Mouse (Mus musculus): ENCODE results near the gene Mucl3. TPM values are rescaled to one million over a fixed set of nuclear protein-coding genes. Genes with fewer than 3 reads are reported as not detected.
A peak's percentile ranks its signal among the peaks of the same experiment; 100 is the strongest.

The Mucl3 gene
- not detected for total RNA-seq (2021)
- long read RNA-seq, experiment 1: 0 reads
- long read RNA-seq, experiment 2: 0 reads

DNA sequence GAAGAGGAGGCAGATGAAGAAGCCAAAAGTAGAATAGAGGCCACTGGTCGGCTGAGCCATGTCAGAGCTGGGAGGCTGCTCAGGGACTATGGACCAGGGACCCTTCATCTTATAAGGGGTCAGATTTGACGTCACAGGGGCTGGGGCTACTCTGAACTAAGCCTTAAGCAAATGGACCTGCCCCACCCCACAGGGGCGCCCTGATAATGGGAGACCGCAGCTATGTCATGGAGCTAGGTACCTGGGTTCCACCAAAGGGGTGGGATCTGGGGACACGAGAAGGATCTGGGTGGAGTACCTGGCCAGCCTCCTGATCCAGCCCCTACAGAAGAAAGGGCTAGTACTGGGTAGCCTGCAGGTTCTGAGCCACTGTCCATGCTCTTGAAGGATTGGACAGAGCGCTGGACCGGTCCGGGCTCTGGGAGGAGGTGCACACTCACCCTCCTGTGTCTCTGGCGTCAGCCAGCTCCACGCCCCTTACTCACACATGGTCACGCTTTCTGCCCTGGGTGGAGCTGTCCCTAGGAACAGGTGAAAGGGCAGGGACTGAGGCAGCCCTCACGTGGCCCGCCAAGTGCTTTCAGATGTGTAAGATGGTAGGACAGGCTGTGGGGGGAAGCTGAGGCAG, at the start of gene Mucl3:
TSS of gene Mucl3 (minus strand) at position 87 of the 628 bp plus-strand sequence.
- Histone ChIP-seq H3K27ac (no peak within 1 kb of the TSS), H3K4me3 (no peak within 1 kb of the TSS)
- no peak for DNase-seq
- intact Hi-C loops (cut with DNase I): no loop called here
- TF ChIP-seq CTCF (IDR thresholded peaks at IDR 0.05): no peak

DNA sequence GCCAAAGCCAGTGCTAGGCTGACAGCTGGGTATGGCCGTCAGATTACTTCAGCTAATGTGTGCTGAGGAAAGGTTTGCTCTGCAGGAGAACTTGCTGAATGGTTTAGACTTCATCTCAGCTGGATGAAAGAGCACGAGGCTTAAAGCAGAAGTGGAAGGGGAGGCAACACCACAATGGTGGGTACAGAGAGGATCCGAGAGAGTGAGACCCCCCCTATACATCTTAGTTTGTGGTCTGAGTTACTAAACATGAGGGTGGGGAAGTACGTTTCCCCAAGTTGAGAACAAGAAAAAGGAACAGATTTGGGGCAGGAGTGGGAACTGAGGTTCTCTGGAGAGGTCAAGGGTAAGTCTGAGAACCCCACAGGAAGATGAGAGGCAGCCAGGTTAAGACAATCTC, 48.9 kb upstream of the Mucl3 start:
- DNase-seq: no peak
- H3K27ac ChIP-seq: no peak overlapping the region
- H3K4me3 ChIP-seq: no peak overlapping the region
- TF ChIP-seq CTCF (IDR thresholded peaks at IDR 0.05): no peak
- intact Hi-C loops (cut with DNase I): no loop called here

DNA sequence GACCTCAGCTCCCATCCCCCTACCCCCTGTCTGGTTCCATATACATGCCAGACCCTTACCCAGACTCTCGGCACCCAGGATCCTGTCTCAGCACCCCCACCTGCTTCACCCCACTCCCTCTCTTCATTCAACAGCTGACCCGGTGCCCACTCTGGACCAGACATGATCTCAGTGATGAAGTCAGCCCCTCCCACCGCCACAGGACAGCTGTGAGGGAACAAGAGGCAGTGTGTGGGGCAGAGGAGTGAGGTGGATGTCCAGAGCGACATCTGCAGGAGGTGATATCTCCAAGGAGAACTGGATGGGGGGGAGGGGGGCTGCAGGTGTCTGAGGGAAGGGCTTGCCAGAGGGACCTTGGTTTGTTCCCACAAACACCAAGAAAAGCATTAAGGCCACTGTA, 48.3 kb upstream of the Mucl3 start:
- Histone ChIP-seq H3K4me3 (no peak overlapping the region), H3K27ac (no peak overlapping the region)
- TF ChIP-seq CTCF (IDR thresholded peaks at IDR 0.05): no peak
- intact Hi-C loops (cut with DNase I): no loop called here
- no peak for DNase-seq

DNA sequence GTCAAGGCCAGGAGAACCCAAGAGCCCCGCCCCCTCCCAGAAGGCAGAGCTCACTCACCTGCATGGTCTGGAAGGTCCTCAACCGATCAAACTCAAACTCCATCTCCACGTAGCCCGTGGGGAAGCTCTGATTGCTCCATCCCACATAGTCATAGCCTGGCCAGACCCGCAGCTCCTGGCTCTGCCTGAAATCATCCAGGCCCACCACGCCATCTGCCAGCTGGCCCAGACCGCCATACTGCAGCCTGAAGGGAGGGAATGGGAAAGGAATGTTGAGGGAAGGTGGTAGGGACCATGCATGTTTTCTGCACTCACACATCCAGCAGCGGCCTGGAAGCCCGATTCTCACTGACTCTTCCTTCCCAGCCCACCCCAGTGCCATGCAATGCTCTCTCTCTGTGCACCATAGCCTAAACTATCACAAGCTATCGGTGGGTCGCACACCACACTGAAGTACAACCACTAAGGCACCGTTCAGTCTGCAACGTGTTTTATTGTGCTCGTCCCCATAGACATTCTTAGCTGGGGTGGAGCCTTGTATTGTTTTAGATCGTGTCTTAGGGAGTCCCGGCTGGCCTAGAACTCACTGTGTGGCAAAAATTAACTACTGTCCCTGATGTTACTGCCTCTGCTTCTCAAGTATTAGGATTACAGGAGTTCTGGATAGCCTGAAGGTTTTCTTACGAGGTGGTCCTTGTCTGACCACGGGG, 46.6 kb upstream of the Mucl3 start:
- TF ChIP-seq CTCF (IDR thresholded peaks at IDR 0.05): no peak
- DNase-seq: no peak
- intact Hi-C loops (cut with DNase I): no loop called here
- Histone ChIP-seq H3K27ac (no peak overlapping the region), H3K4me3 (no peak overlapping the region)

GRCm38 (mm10) chr17:35688347-35689175, 45.1 kb upstream of the Mucl3 start:
- Histone ChIP-seq H3K4me3 (no peak overlapping the region), H3K27ac (no peak overlapping the region)
- no peak for TF ChIP-seq CTCF (IDR thresholded peaks at IDR 0.05)
- intact Hi-C loops (cut with DNase I): no loop called here
- no peak for DNase-seq

DNA sequence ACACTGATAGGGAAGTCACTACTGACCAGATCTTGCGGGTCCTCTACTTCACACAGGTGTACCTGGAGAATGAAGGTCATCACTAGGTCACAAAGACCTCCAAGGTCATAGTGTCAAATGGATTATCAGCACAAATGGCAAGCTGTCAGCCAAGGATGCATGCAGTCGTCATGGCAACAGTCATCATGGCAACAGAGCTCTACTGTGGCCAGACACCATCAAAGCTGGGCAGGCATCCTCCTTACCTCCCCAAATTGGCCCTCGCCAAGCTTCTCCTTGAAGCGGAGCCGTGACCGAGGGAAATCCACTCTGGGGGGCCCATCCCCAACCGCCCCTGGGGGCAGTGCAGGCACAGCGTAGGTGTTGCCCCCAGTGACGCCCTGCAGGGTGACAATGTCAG, 41.6 kb upstream of the Mucl3 start:
- intact Hi-C loops (cut with DNase I): no loop called here
- Histone ChIP-seq H3K27ac (no peak overlapping the region), H3K4me3 (no peak overlapping the region)

DNA sequence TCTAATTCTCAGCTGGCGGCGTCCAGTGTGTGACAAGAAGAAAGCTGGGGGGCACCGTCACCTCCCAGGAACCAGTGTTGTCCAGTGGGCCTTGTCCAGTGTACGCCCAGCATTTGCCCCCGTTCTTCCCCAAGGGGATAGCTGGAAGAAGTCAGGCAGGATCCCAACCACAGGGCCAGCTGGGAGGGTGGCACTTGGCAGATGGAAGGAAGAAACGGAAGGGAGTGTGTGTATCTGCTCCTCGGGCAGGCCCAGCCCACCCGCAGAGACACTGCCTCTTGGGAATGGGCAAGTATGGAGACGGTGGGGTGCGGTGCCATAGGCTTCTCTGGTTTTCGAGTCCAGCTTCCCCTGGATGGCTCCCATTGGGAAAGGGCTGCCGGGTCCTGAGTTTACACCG, 38.5 kb upstream of the Mucl3 start:
- intact Hi-C loops (cut with DNase I): no loop called here
- no peak for TF ChIP-seq CTCF (IDR thresholded peaks at IDR 0.05)

More for the DNA sequence above, 41.6 kb upstream of the Mucl3 start:
- DNase-seq: no peak
- no peak for TF ChIP-seq CTCF (IDR thresholded peaks at IDR 0.05)

GRCm38 (mm10) chr17:35680591-35680990, 37.1 kb upstream of the Mucl3 start:
- intact Hi-C loops (cut with DNase I): no loop called here
- TF ChIP-seq CTCF (IDR thresholded peaks at IDR 0.05): no peak
- no peak for DNase-seq
- Histone ChIP-seq H3K27ac (no peak overlapping the region), H3K4me3 (no peak overlapping the region)

More for the DNA sequence above, 38.5 kb upstream of the Mucl3 start:
- H3K27ac ChIP-seq: no peak overlapping the region
- no peak overlapping the region for H3K4me3 ChIP-seq
- DNase-seq: no peak

- DNase-seq: peak; percentile 87
- intact Hi-C loops (cut with DNase I): loop anchor here (2.0 to 10.0 kb wide), 2 partner anchors 25 to 231 kb away; no protein-coding TSS in a partner anchor
- Histone ChIP-seq H3K4me3 (peak within 1 kb of the TSS; percentile 73), H3K27ac (peak within 1 kb of the TSS; percentile 93)
- TF ChIP-seq CTCF (IDR thresholded peaks at IDR 0.05): peak; percentile 9; the same call in 1 of the 2 replicates
Observed at GRCm38 (mm10) chr17:35673416-35674035, 30.0 kb upstream of the Mucl3 start, which contains the start of gene Gtf2h4. TSS of gene Gtf2h4 (minus strand) at chr17:35673739.

DNA sequence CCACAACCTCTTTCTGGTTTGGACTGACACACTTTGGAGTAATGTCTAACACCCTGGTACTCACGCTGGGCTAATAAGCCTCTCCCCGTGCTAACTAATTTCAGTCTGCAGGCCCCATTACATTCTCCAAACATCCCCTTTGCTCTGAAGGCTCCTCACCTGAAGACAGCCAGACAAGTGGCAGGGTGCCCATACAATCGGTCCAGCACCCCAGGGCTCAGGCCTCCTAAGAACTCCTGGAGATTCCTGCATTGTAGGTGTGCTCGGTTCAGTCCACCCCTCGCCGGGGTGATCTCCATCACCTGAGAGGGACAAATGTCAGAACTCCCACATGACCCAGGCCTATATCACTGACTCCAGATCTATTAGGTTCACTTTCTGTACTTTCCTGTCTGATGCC, 29.0 kb upstream of the Mucl3 start:
- peak overlapping the region; percentile 73 for H3K4me3 ChIP-seq
- intact Hi-C loops (cut with DNase I): loop anchor here (2.0 to 10.0 kb wide), 2 partner anchors 26 to 232 kb away; no protein-coding TSS in a partner anchor

DNA sequence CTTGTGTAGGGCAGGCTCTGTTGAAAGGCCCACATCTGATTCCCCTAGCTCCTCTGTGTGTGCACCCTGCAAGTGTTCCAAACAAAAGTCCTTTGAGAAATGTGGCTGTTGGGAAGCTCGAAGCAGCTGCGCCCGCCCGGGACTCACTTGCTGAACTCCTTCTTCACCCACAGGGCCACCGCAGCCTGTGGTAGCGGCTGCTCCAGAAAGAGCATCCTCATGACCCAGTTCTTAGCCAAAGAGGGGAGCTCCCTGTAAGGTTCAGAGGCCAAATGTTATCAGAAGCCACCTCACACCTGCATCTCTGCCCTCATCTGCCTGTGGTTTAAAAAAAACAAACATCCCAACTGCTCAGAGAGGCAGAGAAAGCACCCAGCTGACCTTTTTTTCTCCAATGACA, 28.4 kb upstream of the Mucl3 start:
- H3K27ac ChIP-seq: no peak overlapping the region
- intact Hi-C loops (cut with DNase I): loop anchor here (2.0 to 10.0 kb wide), 2 partner anchors 27 to 233 kb away; no protein-coding TSS in a partner anchor
- no peak for TF ChIP-seq CTCF (IDR thresholded peaks at IDR 0.05)
- DNase-seq: no peak
- no peak overlapping the region for H3K4me3 ChIP-seq

More for the DNA sequence above, 29.0 kb upstream of the Mucl3 start:
- no peak for TF ChIP-seq CTCF (IDR thresholded peaks at IDR 0.05)
- no peak overlapping the region for H3K27ac ChIP-seq
- DNase-seq: no peak

DNA sequence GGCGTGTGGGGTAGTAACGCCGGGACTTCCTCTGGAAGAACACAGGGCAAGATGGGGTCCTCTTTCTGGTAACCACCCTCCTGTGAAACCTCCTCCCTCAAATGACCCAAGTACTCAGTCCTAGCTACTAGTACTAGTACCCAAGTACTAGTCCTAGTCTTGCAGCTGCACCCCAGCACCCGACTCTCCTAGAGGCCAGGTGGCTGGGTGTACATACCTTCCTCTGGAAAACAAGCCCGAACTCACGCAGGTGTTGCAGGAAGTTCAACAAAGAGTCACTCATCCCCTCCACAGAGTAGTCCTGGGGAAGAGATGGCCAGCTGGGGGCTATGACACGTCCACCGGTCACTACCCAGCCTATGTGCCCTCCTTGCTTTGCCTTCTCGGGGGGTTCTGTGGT, 26.2 kb upstream of the Mucl3 start:
- no peak for TF ChIP-seq CTCF (IDR thresholded peaks at IDR 0.05)
- no peak for DNase-seq
- intact Hi-C loops (cut with DNase I): loop anchor here (10.0 kb wide), 1 partner anchor 235 kb away; no protein-coding TSS in a partner anchor
- H3K27ac ChIP-seq: no peak overlapping the region
- H3K4me3 ChIP-seq: no peak overlapping the region
